Mouse (Mus musculus) lung, adult 10 weeks (tissue): ENCODE measurements around the gene Ap3s2. TPM values are rescaled to one million over a fixed set of nuclear protein-coding genes. Genes with fewer than 3 reads are reported as not detected.

Source experiments
- polyA plus RNA-seq: library from polyadenylated mRNA; stranded (reverse); fragments of 350-450 nt; fragmentation: Illumina TruSeq; extraction: RNeasy Lipid Tissue Mini Kit (QIAGEN cat#74804); gene quantifications from one replicate; pipeline ENCODE4 v1.2.3, GENCODE M21; 2014; ENCODE audit warnings: low read depth, low replicate concordance; ENCODE audit not compliant: insufficient read depth

Gene Ap3s2
- polyA plus RNA-seq = 8.3 TPM

GRCm38 (mm10) chr7:79920344-79920983 lies at the start of gene Ap3s2:
Gene Ap3s2 (minus strand): TSS chr7:79920649.

GRCm38 (mm10) chr7:79934862-79935510 lies 14.5 kb upstream of the Ap3s2 start, which contains the start of gene Arpin:
Gene Arpin (minus strand): TSS chr7:79935359.

GRCm38 (mm10) chr7:79860811-79861210 lies 59.6 kb downstream of the Ap3s2 start, which contains the start of gene Anpep:
Gene Anpep (minus strand): TSS chr7:79861059.

Other genes with a start within 250 kb of the Ap3s2 start
- gene Kif7, start 204.9 kb downstream of the Ap3s2 start, polyA plus RNA-seq = 1.1 TPM
- 18.6 TPM for gene Plin1, start 187.7 kb downstream of the Ap3s2 start, polyA plus RNA-seq
- gene Pex11a, start 177.5 kb downstream of the Ap3s2 start, polyA plus RNA-seq = 13.4 TPM
- gene Wdr93, start 177.5 kb downstream of the Ap3s2 start, polyA plus RNA-seq = 2.8 TPM
- 1.4 TPM for gene Mesp1, start 126.9 kb downstream of the Ap3s2 start, polyA plus RNA-seq
- gene Mesp2, start 109.9 kb downstream of the Ap3s2 start, polyA plus RNA-seq = 2.4 TPM
- 74.8 TPM for gene Anpep, start 59.6 kb downstream of the Ap3s2 start, polyA plus RNA-seq
- 16.0 TPM for gene Arpin, start 14.7 kb upstream of the Ap3s2 start, polyA plus RNA-seq
- gene Zfp710, start 104.2 kb upstream of the Ap3s2 start, polyA plus RNA-seq = 9.3 TPM
- 115 TPM for gene Idh2, start 194.7 kb upstream of the Ap3s2 start, polyA plus RNA-seq